Mouse (Mus musculus) MEL (cell line): ENCODE results near the gene Shh. TPM values are rescaled to one million over a fixed set of nuclear protein-coding genes. Genes with fewer than 3 reads are reported as not detected.

ENCODE experiments used
- DNase-seq: peaks from one replicate; pipeline ENCODE4 v3.0.0; 2011; ENCODE audit warnings: low read depth, low spot score
- H3K27ac ChIP-seq: 2 replicates; pipeline ENCODE4 v1.5.1; 2012; ENCODE audit warnings: low read depth, mild to moderate bottlenecking, control low read depth, low read length, moderate library complexity; ENCODE audit not compliant: control insufficient read depth
- H3K27me3 ChIP-seq, 2 experiments: fragments of 150-350 bp in 1 of 2; sonication (generic) in 1 of 2; 2 replicates each; pipeline ENCODE4 v1.6.1; 2012; ENCODE audit warnings: low read length in 2 of 2, mild to moderate bottlenecking in 2 of 2, improper control_type of control experiment in 1 of 2, moderate library complexity in 1 of 2; ENCODE audit not compliant: insufficient read depth in 2 of 2, control insufficient read depth in 1 of 2
- H3K36me3 ChIP-seq, 2 experiments: 2 replicates each; pipeline ENCODE4 v1.6.1; 2012 to 2014; ENCODE audit warnings: low read length in 2 of 2, improper control_type of control experiment in 1 of 2, inconsistent platforms in 1 of 2, mild to moderate bottlenecking in 1 of 2; ENCODE audit not compliant: insufficient read depth in 2 of 2, control insufficient read depth in 1 of 2
- H3K4me1 ChIP-seq, 2 experiments: fragments of 150-350 bp in 1 of 2; sonication (generic) in 1 of 2; 2 replicates each; pipeline ENCODE4 v1.6.1; 2012; ENCODE audit warnings: low read length in 2 of 2, improper control_type of control experiment in 1 of 2, mild to moderate bottlenecking in 1 of 2; ENCODE audit not compliant: insufficient read depth in 2 of 2, control insufficient read depth in 1 of 2
- H3K4me3 ChIP-seq, 2 experiments: fragments of 150-350 bp in 1 of 2; sonication (generic) in 1 of 2; 2 replicates each; pipeline ENCODE4 v1.5.1; 2012; ENCODE audit warnings: low read depth in 2 of 2, low read length in 2 of 2, mild to moderate bottlenecking in 2 of 2, moderate library complexity in 2 of 2, control low read depth in 1 of 2, improper control_type of control experiment in 1 of 2; ENCODE audit not compliant: control insufficient read depth in 1 of 2, insufficient read depth in 1 of 2
- H3K79me2 ChIP-seq: 2 replicates; pipeline ENCODE4 v1.6.1; 2012; ENCODE audit warnings: mild to moderate bottlenecking, low read length, moderate library complexity; ENCODE audit not compliant: control insufficient read depth, poor library complexity, insufficient read depth
- H3K9ac ChIP-seq: 2 replicates; pipeline ENCODE4 v1.6.1; 2012; ENCODE audit warnings: low read depth, mild to moderate bottlenecking, control low read depth, low read length, moderate library complexity; ENCODE audit not compliant: control insufficient read depth, poor library complexity, severe bottlenecking
- H3K9me3 ChIP-seq: fragments of 150-350 bp; sonication (generic); replicated peaks from 2 replicates; pipeline ENCODE4 v1.6.1; 2012; ENCODE audit warnings: mild to moderate bottlenecking, low read length, improper control_type of control experiment, moderate library complexity; ENCODE audit not compliant: insufficient read depth
- BHLHE40 ChIP-seq: IDR thresholded peaks from 2 replicates; pipeline ENCODE4 v1.6.1; 2012; ENCODE audit warnings: low read depth, mild to moderate bottlenecking, inconsistent platforms, low read length, improper control_type of control experiment, borderline replicate concordance
- CHD1 ChIP-seq: IDR thresholded peaks from 2 replicates; pipeline ENCODE4 v1.6.1; 2012; ENCODE audit warnings: low read depth, mild to moderate bottlenecking, inconsistent platforms, low read length, improper control_type of control experiment
- CHD2 ChIP-seq: IDR thresholded peaks from 2 replicates; pipeline ENCODE4 v1.6.1; 2011; ENCODE audit warnings: low read length, improper control_type of control experiment
- CTCF ChIP-seq, 3 experiments: IDR thresholded peaks in 2 of 3; conservative IDR thresholded peaks in 1 of 3; 2 replicates each; pipeline ENCODE4 v1.5.1; 2011 to 2012; ENCODE audit warnings: low read length in 3 of 3, low read depth in 2 of 3, mild to moderate bottlenecking in 2 of 3, improper control_type of control experiment in 1 of 3, inconsistent platforms in 1 of 3, mixed read lengths in 1 of 3, moderate library complexity in 1 of 3; ENCODE audit not compliant: control insufficient read depth in 1 of 3, insufficient read depth in 1 of 3, poor library complexity in 1 of 3, severe bottlenecking in 1 of 3
- GATA1 ChIP-seq: IDR thresholded peaks from 2 replicates; pipeline ENCODE4 v1.6.1; 2011; ENCODE audit warnings: low read depth, low read length, improper control_type of control experiment
- HCFC1 ChIP-seq: IDR thresholded peaks from 2 replicates; pipeline ENCODE4 v1.6.1; 2012; ENCODE audit warnings: low read depth, mild to moderate bottlenecking, inconsistent platforms, low read length, improper control_type of control experiment, moderate library complexity
- MAX ChIP-seq: IDR thresholded peaks from 2 replicates; pipeline ENCODE4 v1.6.1; 2011; ENCODE audit warnings: low read length, improper control_type of control experiment
- MEF2A ChIP-seq: IDR thresholded peaks from 2 replicates; pipeline ENCODE4 v1.6.1; 2014; ENCODE audit warnings: low read depth, mild to moderate bottlenecking, inconsistent platforms, low read length, improper control_type of control experiment; ENCODE audit not compliant: poor library complexity, insufficient replicate concordance, severe bottlenecking; ENCODE audit errors: extremely low read depth
- MXI1 ChIP-seq: IDR thresholded peaks from 2 replicates; pipeline ENCODE4 v1.6.1; 2011; ENCODE audit warnings: mild to moderate bottlenecking, low read depth, low read length, improper control_type of control experiment
- MYC ChIP-seq: IDR thresholded peaks from 2 replicates; pipeline ENCODE4 v1.6.1; 2011; ENCODE audit warnings: low read depth, mild to moderate bottlenecking, low read length, improper control_type of control experiment, moderate library complexity
- NELFE ChIP-seq: IDR thresholded peaks from 2 replicates; pipeline ENCODE4 v1.6.1; 2011; ENCODE audit warnings: low read depth, low read length, improper control_type of control experiment
- NRF1 ChIP-seq: IDR thresholded peaks from 2 replicates; pipeline ENCODE4 v1.6.1; 2014; ENCODE audit warnings: low read depth, mild to moderate bottlenecking, inconsistent platforms, low read length, improper control_type of control experiment, moderate library complexity; ENCODE audit not compliant: poor library complexity, insufficient read depth, severe bottlenecking
- POLR2AphosphoS2 ChIP-seq: IDR thresholded peaks from 2 replicates; pipeline ENCODE4 v1.6.1; 2011; ENCODE audit warnings: low read length, improper control_type of control experiment
- RAD21 ChIP-seq: IDR thresholded peaks from 2 replicates; pipeline ENCODE4 v1.6.1; 2011; ENCODE audit warnings: mild to moderate bottlenecking, low read depth, low read length, improper control_type of control experiment
- RCOR1 ChIP-seq: IDR thresholded peaks from 2 replicates; pipeline ENCODE4 v1.6.1; 2012; ENCODE audit warnings: low read depth, mild to moderate bottlenecking, inconsistent platforms, low read length, improper control_type of control experiment
- SMC3 ChIP-seq: IDR thresholded peaks from 2 replicates; pipeline ENCODE4 v1.6.1; 2011; ENCODE audit warnings: low read depth, low read length, improper control_type of control experiment
- UBTF ChIP-seq: IDR thresholded peaks from 2 replicates; pipeline ENCODE4 v1.6.1; 2012; ENCODE audit warnings: low read depth, mild to moderate bottlenecking, inconsistent platforms, low read length, improper control_type of control experiment, moderate library complexity, borderline replicate concordance; ENCODE audit not compliant: insufficient read depth
- USF1 ChIP-seq: IDR thresholded peaks from 2 replicates; pipeline ENCODE4 v1.6.1; 2014; ENCODE audit warnings: low read depth, mild to moderate bottlenecking, inconsistent platforms, low read length, improper control_type of control experiment, moderate library complexity
- USF2 ChIP-seq, 2 experiments: IDR thresholded peaks; 2 replicates each; pipeline ENCODE4 v1.6.1; 2011 to 2012; ENCODE audit warnings: improper control_type of control experiment in 2 of 2, low read length in 2 of 2, borderline replicate concordance in 1 of 2, inconsistent platforms in 1 of 2, low read depth in 1 of 2, mild to moderate bottlenecking in 1 of 2; ENCODE audit not compliant: insufficient read depth in 1 of 2
- ZC3H11A ChIP-seq: IDR thresholded peaks from 2 replicates; pipeline ENCODE4 v1.6.1; 2012; ENCODE audit warnings: low read depth, mild to moderate bottlenecking, inconsistent platforms, low read length, improper control_type of control experiment
- ZMIZ1 ChIP-seq: IDR thresholded peaks from 2 replicates; pipeline ENCODE4 v1.6.1; 2012; ENCODE audit warnings: low read depth, mild to moderate bottlenecking, inconsistent platforms, low read length, improper control_type of control experiment, moderate library complexity
- polyA plus RNA-seq, 2 experiments: library from polyadenylated mRNA; stranded (reverse) in 1 of 2; unstranded in 1 of 2; fragments of >175 nt in 1 of 2; fragments of >200 nt in 1 of 2; gene quantifications; 2 replicates each; pipeline versions ENCODE4 v1.2.1 to v1.2.4; 2012; ENCODE audit warnings: low replicate concordance in 2 of 2, low read depth in 1 of 2; ENCODE audit not compliant: insufficient read length in 2 of 2, insufficient read depth in 1 of 2, missing spikeins in 1 of 2
- total RNA-seq: library from RNA; depleted of rRNA; stranded (reverse); fragments of 300-350 nt; gene quantifications from 2 replicates; pipeline ENCODE4 v1.2.3, GENCODE M21; 2012

Shh gene
- total and polyA plus RNA-seq, 3 experiments, result not detected

DNA sequence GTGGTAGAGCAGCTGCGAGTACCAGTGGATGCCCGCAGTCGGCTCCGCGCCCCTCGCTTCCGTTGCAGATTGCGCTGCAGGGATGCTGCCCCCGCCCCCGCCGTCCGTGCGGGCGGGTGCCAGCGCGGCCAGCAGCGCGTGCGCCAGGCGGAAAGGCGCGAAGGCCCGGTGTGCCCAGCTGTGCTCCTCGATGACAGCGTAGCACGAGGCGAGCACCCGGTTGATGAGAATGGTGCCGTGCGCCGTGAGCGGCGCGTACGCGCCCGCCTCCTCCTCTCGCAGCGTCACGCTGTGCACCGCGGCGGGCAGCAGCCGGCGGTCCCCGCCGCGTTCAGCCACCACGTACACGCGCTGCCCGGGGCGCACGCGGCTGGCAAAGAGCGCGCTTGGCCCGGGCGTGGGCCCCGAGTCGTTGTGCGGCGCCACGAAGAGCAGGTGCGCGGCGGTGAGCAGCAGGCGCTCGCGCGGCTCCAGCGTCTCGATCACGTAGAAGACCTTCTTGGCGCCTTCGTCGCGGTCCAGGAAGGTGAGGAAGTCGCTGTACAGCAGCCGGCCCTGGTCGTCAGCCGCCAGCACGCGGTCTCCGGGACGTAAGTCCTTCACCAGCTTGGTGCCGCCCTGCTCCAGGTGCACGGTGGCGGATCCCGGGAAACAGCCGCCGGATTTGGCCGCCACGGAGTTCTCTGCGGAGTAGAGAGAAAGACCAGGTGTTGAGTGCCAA lies 9.0 kb downstream of the Shh start:
- DNase-seq, result no peak
- Histone ChIP-seq H3K9me3 (no peaks in the 10 kb centered on the region), H3K4me1 (no peaks in the 10 kb centered on the region), H3K27ac (no peak overlapping the region), H3K9ac (no peak overlapping the region), H3K36me3 (no peaks in the 10 kb centered on the region), H3K4me3 (no peak overlapping the region), H3K79me2 (no peaks in the 10 kb centered on the region), H3K27me3 (no peaks in the 10 kb centered on the region)
- TF ChIP-seq UBTF, result no peak

GRCm38 (mm10) chr5:28456366-28456765 lies 10.7 kb downstream of the Shh start:
- no peaks in the 10 kb centered on the region for H3K4me1 ChIP-seq
- no peak overlapping the region for H3K9ac ChIP-seq
- no peaks in the 10 kb centered on the region for H3K27me3 ChIP-seq
- no peaks in the 10 kb centered on the region for H3K9me3 ChIP-seq
- no peak for DNase-seq
- no peaks in the 10 kb centered on the region for H3K36me3 ChIP-seq
- TF ChIP-seq ZMIZ1 (no peak), MYC (no peak), SMC3 (no peak), CTCF (IDR thresholded peaks at IDR 0.05 in 2 of 3, conservative IDR thresholded peaks at IDR 0.05 in 1 of 3; ENCODE audit: control insufficient read depth in 1 of 3, insufficient read depth in 1 of 3, low read depth in 2 of 3, low read length in 3 of 3, poor library complexity in 1 of 3, severe bottlenecking in 1 of 3) (no peak), BHLHE40 (no peak), CHD1 (no peak), NRF1 (no peak), USF1 (no peak), GATA1 (no peak), USF2 (IDR thresholded peaks at IDR 0.05; ENCODE audit: borderline replicate concordance in 1 of 2, insufficient read depth in 1 of 2, low read depth in 1 of 2, low read length in 2 of 2) (no peak), RCOR1 (no peak), MXI1 (no peak), MAX (no peak), ZC3H11A (no peak), NELFE (no peak), HCFC1 (no peak), RAD21 (no peak), CHD2 (no peak), POLR2AphosphoS2 (no peak), MEF2A (no peak)
- H3K27ac ChIP-seq, result no peak overlapping the region
- H3K4me3 ChIP-seq, result no peak overlapping the region
- H3K79me2 ChIP-seq, result no peaks in the 10 kb centered on the region
